Mouse (Mus musculus): ENCODE measurements around the gene Clec2d. TPM values are rescaled to one million over a fixed set of nuclear protein-coding genes. Genes with fewer than 3 reads are reported as not detected.
"Not testable (repeated sequence)": the region's sequence is repeated elsewhere in the genome, so short reads cannot be mapped to it uniquely, and the experiment has no call there.

The Clec2d gene
- polyA plus RNA-seq, 1 experiment = 4.9 TPM

DNA sequence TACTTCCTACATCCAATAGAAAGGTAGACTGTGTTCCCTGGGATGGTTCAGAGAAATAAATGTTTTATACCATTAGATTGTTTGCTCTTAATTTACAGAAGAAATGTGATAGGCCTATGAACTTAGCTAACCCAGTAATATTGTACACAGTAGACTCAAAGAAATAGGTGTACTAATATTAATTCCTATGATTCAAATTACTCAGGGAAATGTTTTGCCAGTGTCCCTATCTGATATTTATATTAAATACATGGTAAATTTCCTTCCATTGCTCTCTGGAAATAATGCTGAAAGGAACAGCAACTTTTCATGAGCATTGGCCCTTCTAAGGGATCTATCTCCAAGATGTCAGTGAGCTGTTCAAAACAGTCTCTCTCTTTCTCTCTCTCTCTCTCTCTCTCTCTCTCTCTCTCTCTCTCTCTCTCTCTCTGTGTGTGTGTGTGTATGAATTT, 6.8 kb downstream of the Clec2d start:
- no peak for TF ChIP-seq POLR2A (IDR thresholded peaks at IDR 0.05; ENCODE audit: control insufficient read depth, low read depth, low read length)
- TF ChIP-seq CTCF (IDR thresholded peaks at IDR 0.05; ENCODE audit: control insufficient read depth, insufficient read depth, insufficient replicate concordance, low read depth, low read length) = no peak

GRCm38 (mm10) chr6:129187816-129188215, 7.4 kb downstream of the Clec2d start:
- H3K27ac ChIP-seq (ENCODE audit: control insufficient read depth, insufficient read depth, low read depth, low read length); H3K4me3 ChIP-seq (ENCODE audit: control insufficient read depth, low read depth, low read length); H3K36me3 ChIP-seq (ENCODE audit: control insufficient read depth, insufficient read depth, low read length); H3K27me3 ChIP-seq (ENCODE audit: control insufficient read depth, insufficient read depth, low read length); H3K4me1 ChIP-seq (ENCODE audit: control insufficient read depth, insufficient read depth, low read length): not testable (repeated sequence)

More for the DNA sequence above, 6.8 kb downstream of the Clec2d start:
- H3K4me1 ChIP-seq (ENCODE audit: control insufficient read depth, insufficient read depth, low read length) = no peaks in the 10 kb centered on the region
- no peak overlapping the region for H3K27ac ChIP-seq (ENCODE audit: control insufficient read depth, insufficient read depth, low read depth, low read length)
- H3K27me3 ChIP-seq (ENCODE audit: control insufficient read depth, insufficient read depth, low read length) = no peaks in the 10 kb centered on the region
- H3K36me3 ChIP-seq (ENCODE audit: control insufficient read depth, insufficient read depth, low read length) = no peaks in the 10 kb centered on the region
- no peak overlapping the region for H3K4me3 ChIP-seq (ENCODE audit: control insufficient read depth, low read depth, low read length)

GRCm38 (mm10) chr6:129193431-129193830, 13.0 kb downstream of the Clec2d start:
- no peaks in the 10 kb centered on the region for H3K4me1 ChIP-seq (ENCODE audit: control insufficient read depth, insufficient read depth, low read length)
- H3K27me3 ChIP-seq (ENCODE audit: control insufficient read depth, insufficient read depth, low read length) = no peaks in the 10 kb centered on the region
- H3K4me3 ChIP-seq (ENCODE audit: control insufficient read depth, low read depth, low read length) = no peak overlapping the region
- TF ChIP-seq CTCF (IDR thresholded peaks at IDR 0.05; ENCODE audit: control insufficient read depth, insufficient read depth, insufficient replicate concordance, low read depth, low read length) (no peak), POLR2A (IDR thresholded peaks at IDR 0.05; ENCODE audit: control insufficient read depth, low read depth, low read length) (no peak)
- no peak overlapping the region for H3K27ac ChIP-seq (ENCODE audit: control insufficient read depth, insufficient read depth, low read depth, low read length)
- no peaks in the 10 kb centered on the region for H3K36me3 ChIP-seq (ENCODE audit: control insufficient read depth, insufficient read depth, low read length)

GRCm38 (mm10) chr6:129200066-129200465, 19.7 kb downstream of the Clec2d start:
- not testable (repeated sequence) for H3K27me3 ChIP-seq (ENCODE audit: control insufficient read depth, insufficient read depth, low read length); H3K36me3 ChIP-seq (ENCODE audit: control insufficient read depth, insufficient read depth, low read length)

DNA sequence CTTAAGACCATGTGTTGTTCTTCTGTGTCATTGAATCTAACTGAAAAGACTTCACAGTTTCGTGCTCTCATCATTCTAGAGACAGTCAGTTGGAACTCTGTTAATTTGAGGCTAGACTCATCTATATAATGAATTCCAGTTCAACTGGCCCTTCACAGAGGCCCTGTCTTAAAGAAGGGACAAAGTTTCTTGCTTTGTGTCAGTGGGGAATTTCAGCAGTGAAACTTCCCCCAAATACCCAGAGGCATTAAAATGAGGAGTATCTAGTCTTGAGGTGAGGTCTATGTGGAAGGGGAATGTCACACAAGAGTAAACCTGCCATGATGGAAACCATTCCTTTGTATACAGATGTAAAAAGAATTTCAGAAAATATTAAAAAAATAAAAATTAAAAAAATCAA, 21.9 kb downstream of the Clec2d start:
- Histone ChIP-seq H3K27me3 (ENCODE audit: control insufficient read depth, insufficient read depth, low read length) (no peaks in the 10 kb centered on the region), H3K4me1 (ENCODE audit: control insufficient read depth, insufficient read depth, low read length) (no peaks in the 10 kb centered on the region), H3K4me3 (ENCODE audit: control insufficient read depth, low read depth, low read length) (no peak overlapping the region), H3K36me3 (ENCODE audit: control insufficient read depth, insufficient read depth, low read length) (no peaks in the 10 kb centered on the region), H3K27ac (ENCODE audit: control insufficient read depth, insufficient read depth, low read depth, low read length) (no peak overlapping the region)
- no peak for TF ChIP-seq POLR2A (IDR thresholded peaks at IDR 0.05; ENCODE audit: control insufficient read depth, low read depth, low read length)
- TF ChIP-seq CTCF (IDR thresholded peaks at IDR 0.05; ENCODE audit: control insufficient read depth, insufficient read depth, insufficient replicate concordance, low read depth, low read length) = no peak

More at GRCm38 (mm10) chr6:129200066-129200465, 19.7 kb downstream of the Clec2d start:
- H3K4me1 ChIP-seq (ENCODE audit: control insufficient read depth, insufficient read depth, low read length); H3K27ac ChIP-seq (ENCODE audit: control insufficient read depth, insufficient read depth, low read depth, low read length); H3K4me3 ChIP-seq (ENCODE audit: control insufficient read depth, low read depth, low read length): not testable (repeated sequence)

GRCm38 (mm10) chr6:129204342-129204741, 23.9 kb downstream of the Clec2d start:
- no peaks in the 10 kb centered on the region for H3K27me3 ChIP-seq (ENCODE audit: control insufficient read depth, insufficient read depth, low read length)
- TF ChIP-seq POLR2A (IDR thresholded peaks at IDR 0.05; ENCODE audit: control insufficient read depth, low read depth, low read length) = no peak
- no peak for TF ChIP-seq CTCF (IDR thresholded peaks at IDR 0.05; ENCODE audit: control insufficient read depth, insufficient read depth, insufficient replicate concordance, low read depth, low read length)
- no peak overlapping the region for H3K4me3 ChIP-seq (ENCODE audit: control insufficient read depth, low read depth, low read length)
- no peaks in the 10 kb centered on the region for H3K36me3 ChIP-seq (ENCODE audit: control insufficient read depth, insufficient read depth, low read length)
- no peaks in the 10 kb centered on the region for H3K4me1 ChIP-seq (ENCODE audit: control insufficient read depth, insufficient read depth, low read length)
- H3K27ac ChIP-seq (ENCODE audit: control insufficient read depth, insufficient read depth, low read depth, low read length) = no peak overlapping the region

- Histone ChIP-seq H3K36me3 (ENCODE audit: control insufficient read depth, insufficient read depth, low read length) (no peaks in the 10 kb centered on the region), H3K4me3 (ENCODE audit: control insufficient read depth, low read depth, low read length) (no peak overlapping the region), H3K4me1 (ENCODE audit: control insufficient read depth, insufficient read depth, low read length) (no peaks in the 10 kb centered on the region), H3K27me3 (ENCODE audit: control insufficient read depth, insufficient read depth, low read length) (no peaks in the 10 kb centered on the region), H3K27ac (ENCODE audit: control insufficient read depth, insufficient read depth, low read depth, low read length) (no peak overlapping the region)
- TF ChIP-seq CTCF (IDR thresholded peaks at IDR 0.05; ENCODE audit: control insufficient read depth, insufficient read depth, insufficient replicate concordance, low read depth, low read length) = no peak
- TF ChIP-seq POLR2A (IDR thresholded peaks at IDR 0.05; ENCODE audit: control insufficient read depth, low read depth, low read length) = no peak
These were observed 24.4 kb downstream of the Clec2d start for GRCm38 (mm10) chr6:129204838-129205237.

DNA sequence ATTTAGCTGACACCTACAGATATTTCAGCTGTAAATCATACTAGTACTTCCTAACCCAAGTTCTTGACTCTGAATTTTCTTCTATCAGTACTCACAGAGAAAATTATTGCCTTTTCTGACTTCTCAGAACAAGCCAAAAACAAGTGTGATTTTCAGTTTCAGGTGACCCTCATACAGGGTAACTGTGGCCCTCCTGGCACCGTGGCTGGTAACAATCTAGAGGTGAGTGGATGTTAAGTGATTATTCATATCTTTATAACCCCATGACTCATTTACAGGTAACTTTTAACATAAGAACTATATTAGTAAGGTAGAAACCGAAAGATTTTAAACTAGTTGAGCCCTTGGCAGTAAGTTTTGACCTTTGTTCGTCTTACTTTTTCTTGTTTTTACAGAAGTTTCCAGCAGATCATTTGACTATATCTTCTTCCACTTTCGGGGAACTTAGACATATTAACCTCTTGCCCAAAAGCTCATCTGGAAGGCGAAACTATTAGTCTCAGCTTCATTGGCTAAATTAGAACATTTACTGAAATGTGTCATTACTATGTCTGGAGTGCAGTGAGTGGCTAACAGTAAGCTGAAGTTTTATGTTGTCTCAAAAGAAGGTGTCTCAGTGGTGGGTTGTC, 28.6 kb downstream of the Clec2d start:
- no peak for TF ChIP-seq POLR2A (IDR thresholded peaks at IDR 0.05; ENCODE audit: control insufficient read depth, low read depth, low read length)
- no peak for TF ChIP-seq CTCF (IDR thresholded peaks at IDR 0.05; ENCODE audit: control insufficient read depth, insufficient read depth, insufficient replicate concordance, low read depth, low read length)
- H3K27ac ChIP-seq (ENCODE audit: control insufficient read depth, insufficient read depth, low read depth, low read length) = no peak overlapping the region
- H3K36me3 ChIP-seq (ENCODE audit: control insufficient read depth, insufficient read depth, low read length) = no peaks in the 10 kb centered on the region
- no peaks in the 10 kb centered on the region for H3K27me3 ChIP-seq (ENCODE audit: control insufficient read depth, insufficient read depth, low read length)
- no peaks in the 10 kb centered on the region for H3K4me1 ChIP-seq (ENCODE audit: control insufficient read depth, insufficient read depth, low read length)
- no peak overlapping the region for H3K4me3 ChIP-seq (ENCODE audit: control insufficient read depth, low read depth, low read length)
